Mouse (Mus musculus) kidney, adult 8-10 months (tissue): ENCODE data around the gene Bag1.
"Not testable (repeated sequence)": the region's sequence is repeated elsewhere in the genome, so short reads cannot be mapped to it uniquely, and the experiment has no call there.

Experiments used
- DNase-seq, 2 experiments: peaks; one replicate each; pipeline ENCODE4 v3.0.0; 2022

Gene Bag1

DNA sequence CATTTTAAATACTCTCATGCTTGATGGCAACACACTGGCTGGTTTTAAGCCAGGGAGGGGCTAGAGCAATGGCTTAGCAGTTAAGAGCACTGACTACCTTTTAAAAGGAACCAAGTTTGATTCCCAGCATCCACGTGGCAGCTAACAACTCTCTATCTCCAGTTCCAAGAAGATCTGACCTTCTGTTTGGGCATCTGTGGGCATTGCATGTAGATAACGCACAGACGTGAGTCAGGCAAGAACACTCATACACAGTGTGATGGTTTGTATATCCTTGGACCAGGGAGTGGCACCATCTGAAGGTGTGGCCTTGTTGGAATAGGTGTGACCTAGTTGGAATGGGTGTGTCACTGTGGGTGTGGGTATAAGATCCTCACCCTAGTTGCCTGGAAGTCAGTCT lies 13.7 kb downstream of the Bag1 start:
- not testable (repeated sequence) for DNase-seq

DNA sequence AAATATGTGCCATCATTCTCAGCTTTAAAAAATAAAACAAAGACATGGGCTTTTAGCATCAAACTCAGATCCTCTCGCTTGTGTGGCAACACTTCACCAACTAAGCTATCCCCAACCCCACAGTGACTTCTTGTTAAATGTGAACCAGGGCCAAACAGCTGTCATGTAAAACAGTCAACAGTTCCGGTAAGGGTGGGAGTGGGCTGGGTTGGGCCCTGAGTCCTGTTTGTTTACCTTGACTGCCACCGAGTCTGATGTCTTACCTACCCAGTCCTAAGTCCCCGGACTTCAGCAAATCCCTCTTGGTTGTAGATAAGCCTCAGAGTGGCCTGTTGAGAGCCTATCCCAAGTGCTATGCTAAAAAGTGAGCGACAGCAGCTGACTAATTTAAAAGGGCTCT lies 14.4 kb downstream of the Bag1 start:
- DNase-seq = no peak

DNA sequence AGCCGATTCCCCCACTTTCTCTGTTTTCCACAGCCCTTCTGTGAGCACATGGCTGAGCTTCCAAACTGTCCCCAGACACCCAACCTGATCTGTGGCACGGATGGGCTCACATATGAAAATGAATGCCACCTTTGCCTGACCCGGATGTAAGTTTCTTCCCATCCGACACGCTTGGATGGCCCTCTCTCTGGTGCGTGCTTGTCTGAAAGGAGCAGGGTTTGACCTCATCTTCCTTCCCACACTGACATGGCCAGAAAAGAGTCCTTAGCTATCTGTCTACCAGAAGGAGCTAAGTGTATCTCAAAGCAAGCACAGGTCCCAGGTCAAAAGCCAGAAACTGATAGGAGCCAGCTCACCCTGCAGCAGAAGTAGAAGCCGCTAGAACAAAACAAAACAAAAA lies 19.0 kb downstream of the Bag1 start:
- peak in 1 of 2 experiments; percentile 24 for DNase-seq

DNA sequence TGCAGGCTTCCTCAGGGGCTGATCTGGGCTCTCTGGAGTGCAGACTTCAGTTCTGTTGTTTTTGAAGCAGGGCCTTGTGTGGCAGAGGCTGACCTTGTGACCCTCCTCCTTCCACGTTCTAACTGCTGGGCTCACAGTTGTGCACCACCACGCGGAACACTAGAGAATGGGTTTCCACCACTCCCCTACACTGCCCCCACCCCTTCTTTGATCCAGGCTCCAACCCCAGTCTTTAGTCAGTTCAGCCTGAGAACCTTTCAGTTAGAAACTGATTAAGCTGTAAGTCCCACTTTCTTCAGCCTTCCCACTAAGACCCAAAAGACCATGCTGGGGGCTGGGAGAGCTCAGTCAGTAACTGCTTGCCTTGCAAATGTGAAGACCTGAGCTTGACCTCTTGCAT lies 22.5 kb downstream of the Bag1 start:
- no peak for DNase-seq

DNA sequence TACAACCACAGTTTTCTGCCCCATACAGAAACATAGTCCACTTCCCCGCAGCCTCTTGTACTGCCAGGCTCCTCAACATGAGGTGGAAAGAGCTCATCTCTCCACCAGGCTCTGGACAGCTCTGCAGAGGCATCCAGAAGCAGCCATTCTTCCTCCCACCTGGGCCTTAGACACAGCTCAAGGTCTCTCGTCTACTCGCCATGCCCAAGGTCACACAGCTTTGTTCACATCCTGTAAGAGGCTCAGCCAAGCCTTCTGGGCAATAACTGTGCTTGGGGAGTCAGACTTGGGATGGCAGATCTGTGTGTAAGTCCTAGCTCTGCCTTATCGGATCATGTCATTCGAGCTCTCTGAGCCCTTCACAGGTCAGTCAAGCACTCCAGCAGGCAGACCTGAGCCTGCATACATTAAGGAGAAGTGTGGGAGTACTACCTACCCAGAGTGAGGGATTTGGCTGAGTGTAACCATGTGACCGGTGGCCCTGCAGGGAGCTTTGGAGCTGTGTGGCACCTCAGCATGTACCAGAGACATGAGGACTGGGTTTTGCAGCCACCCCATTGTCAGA lies 24.9 kb downstream of the Bag1 start:
- peak; percentile 28 to 70 for DNase-seq

DNA sequence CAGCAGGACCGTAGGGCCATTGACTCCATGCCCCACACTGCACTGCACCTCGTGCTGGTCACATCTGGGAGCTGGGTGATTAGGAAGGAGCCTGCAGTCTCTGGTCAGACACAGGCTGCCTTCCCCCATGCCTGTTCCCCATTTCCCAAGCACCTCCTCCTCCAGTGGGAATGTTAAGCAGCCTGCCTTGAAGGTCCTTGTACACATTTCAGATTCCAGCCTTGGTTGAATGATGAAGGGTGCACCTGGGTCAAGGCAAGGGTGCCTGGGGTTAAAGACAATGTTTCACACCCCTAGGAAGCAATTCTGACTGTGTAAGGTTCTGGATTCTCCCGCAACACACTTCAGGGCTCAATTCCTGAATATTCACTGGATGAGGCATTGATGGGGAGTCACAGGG lies 26.8 kb downstream of the Bag1 start:
- no peak for DNase-seq

DNA sequence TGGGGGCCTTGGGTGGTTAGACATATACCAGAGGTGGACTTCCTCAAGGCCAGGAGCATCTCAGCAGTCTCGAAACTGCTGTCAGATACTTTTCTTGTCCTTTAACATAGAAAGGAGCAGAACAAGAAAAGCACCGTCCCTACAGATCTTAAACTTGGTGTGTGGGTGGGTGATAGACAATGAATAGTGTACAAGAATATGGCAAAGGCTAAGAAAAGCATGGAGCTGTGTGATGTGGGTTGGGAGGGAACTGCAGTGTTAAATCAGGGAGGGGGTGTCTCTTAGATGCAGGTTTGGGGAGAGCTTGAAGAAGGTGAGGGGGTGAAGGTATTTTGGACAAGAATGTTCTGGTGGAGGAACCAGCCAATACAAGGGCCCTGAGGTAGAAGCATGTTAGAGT lies 27.5 kb downstream of the Bag1 start:
- no peak for DNase-seq

DNA sequence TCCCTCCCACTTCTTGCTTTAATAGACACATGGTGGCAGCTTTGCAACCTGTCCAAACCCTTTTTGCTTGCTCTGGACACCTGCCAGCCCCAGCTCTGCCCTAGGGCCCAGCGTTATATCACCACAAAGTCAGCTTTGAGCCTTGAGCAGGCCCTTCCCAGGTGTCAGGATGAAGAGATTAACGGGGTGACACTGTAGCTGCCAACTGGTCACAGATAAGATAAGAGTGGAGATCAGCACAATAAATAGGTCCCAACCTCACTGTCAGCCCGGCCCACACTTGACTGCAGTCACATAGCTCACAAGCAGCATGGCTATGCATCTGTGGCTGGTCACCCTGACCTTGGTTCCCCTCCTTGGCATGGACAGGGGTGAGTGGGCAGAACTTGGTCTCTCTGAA lies 28.3 kb downstream of the Bag1 start, which contains the start of gene Spink4:
Gene Spink4, plus strand, starts transcription at position 268 of the 400 bp plus-strand sequence.
- DNase-seq = peak in 1 of 2 experiments; percentile 27

DNA sequence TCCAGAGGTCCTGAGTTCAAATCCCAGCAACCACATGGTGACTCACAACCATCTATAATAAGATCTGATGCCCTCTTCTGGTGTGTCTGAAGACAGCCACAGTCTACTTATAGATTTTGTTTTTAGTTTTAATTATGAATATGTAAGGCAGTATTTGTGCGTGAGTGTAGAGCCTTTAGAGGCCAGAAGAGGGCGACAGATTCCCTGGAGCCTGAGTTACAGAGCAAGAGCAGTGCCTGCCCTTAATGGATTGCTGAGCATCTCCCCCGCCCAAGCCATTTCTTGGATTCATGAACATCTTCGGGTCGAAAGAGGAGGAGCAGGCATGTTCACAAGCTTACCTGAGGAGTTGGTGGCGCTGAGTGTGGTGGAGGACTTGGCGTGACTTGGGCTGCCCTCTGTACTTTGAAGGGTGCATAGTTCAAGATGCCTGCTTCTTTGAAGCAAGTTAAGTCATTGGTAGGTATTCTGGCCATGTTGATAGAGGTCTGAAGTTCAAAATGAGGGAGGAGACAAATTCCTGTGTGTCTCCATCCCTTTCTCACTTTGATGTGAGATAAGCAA lies 31.4 kb downstream of the Bag1 start:
- DNase-seq = peak in 1 of 2 experiments; percentile 68

DNA sequence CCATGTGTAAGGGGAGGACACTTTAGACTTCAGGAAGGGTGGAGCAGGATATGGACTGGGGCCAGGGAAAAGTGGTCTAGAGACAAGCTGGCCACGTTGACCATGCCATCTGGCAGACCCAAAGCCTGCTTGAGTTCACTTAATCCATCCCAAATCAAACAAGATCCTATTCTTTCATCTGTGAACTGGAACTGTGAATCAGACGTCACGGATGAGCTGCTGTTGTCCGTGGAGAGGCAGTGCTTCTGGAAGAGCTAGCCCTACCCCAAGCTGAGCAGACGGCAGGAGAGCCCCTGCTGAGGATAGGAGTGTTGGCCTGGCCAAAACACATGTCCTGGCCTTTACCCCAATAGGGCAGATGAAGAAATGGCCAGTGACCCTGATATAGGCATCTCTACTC lies 32.1 kb downstream of the Bag1 start:
- peak in 1 of 2 experiments; percentile 26 for DNase-seq

DNA sequence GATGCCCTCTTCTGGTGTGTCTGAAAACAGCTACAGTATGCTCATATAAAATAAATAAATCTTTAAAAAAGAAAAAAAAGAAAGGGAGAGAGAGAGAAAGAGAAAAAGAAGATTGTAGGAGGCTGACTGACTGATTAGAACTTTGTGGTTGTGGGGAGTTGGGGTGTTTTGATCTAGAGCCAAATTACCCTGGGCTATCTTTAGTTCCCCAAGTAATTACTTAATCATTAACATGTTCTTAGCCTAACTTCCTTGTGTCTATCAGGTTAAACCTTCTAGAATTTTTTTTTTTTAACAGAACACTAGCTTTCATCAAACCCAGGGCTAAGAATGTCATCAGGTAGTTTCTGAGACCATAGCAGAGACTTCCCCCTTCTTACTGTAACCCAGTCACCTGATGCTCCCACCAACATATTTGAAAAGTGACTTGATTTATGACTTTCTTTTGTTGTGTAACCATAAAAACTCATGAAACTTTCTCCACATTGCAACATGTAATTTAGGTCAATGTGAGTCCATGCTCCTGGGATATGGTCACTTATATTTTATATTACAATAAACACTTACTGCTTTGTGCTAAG lies 33.7 kb downstream of the Bag1 start:
- DNase-seq = no peak

DNA sequence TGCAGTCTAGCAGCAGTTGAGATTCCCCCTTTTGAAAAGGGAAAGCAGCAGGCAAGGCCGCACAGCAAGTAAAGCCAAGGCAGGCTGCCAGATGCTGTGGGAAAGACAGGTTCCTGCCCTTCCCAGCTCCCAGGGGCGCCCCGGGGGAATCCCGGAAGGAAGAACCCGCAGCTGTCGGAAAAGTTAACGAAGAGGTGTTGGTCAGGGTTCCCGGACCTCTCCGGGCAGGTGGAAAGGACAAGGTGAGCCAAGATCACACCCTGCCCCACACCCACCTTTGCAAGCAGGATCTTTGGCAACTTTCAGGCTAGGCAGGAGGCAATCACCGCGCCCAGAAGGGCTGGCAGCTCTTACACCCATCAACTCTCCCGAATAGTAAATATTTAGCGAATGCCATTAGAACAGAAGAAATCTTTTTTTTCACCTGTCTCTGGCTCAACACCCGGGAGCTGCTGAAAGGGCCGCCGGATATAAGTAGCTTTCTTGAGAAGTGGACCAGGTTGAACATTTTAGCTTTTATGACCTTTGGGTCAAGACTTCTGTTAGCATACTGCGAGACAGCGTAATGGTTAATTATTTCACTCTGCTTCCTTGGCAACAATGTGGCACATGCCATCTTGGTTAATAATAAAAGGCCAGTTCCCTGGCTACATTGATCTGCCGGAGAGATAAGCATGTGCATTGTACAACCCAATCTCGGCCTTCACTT lies 39.7 kb downstream of the Bag1 start:
- DNase-seq = peak; percentile 76 to 82

DNA sequence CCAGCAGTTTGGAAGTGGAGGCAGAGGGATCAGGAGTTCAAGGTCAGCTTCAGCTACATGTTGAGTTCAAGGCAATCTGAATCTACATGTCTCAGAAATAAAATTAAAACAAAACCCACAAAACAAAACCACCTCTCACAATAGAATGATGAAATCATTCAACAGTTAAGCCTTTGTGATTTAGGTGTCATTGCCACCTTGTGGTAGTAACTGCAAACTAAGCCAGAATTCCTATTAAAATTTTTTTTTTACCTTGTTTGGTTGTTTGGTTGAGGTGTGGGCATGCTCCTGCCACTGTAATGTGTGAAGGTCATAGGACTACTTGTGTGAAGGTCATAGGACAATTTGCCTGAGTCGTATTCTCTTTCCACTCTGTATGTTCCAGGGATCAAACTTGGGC lies 41.8 kb downstream of the Bag1 start:
- DNase-seq = no peak

DNA sequence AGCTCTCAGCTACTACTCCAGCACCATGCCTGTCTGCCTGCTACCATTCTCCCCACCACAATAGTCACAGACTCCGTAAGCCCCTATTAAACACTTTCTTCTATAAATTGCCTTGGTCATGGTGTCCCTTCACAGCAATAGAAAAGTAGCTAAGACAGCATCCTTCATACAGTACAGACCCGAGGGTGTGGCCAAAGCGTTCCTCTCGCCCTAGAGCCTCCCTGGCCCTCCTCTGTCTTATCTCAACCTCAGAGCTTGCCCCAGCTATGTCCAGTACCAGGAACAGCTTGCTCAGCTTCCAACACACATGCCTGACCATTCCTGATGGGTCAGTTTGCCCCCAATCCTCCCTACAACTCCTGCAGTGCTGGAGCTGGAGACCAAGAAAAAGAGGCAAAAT lies 47.5 kb downstream of the Bag1 start:
- DNase-seq = no peak

DNA sequence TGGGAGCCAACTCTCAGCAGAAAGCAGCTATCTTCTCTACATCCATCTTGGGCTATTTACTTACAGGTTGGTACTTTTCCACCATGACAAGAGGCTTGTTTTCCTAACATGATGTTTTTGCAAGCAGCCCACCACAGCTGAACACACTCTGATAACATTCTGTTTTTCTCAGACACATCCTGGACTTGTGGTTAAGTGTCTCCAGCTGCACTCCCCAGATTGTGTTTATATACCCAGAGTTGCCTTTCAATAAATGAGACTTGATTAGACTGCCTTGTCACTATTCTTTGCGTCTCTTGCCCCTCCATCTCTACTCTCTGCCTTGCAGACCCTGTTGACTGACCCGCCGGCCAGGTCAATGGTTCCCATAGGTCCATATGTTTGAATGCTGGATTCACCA lies 48.0 kb downstream of the Bag1 start:
- no peak for DNase-seq

DNA sequence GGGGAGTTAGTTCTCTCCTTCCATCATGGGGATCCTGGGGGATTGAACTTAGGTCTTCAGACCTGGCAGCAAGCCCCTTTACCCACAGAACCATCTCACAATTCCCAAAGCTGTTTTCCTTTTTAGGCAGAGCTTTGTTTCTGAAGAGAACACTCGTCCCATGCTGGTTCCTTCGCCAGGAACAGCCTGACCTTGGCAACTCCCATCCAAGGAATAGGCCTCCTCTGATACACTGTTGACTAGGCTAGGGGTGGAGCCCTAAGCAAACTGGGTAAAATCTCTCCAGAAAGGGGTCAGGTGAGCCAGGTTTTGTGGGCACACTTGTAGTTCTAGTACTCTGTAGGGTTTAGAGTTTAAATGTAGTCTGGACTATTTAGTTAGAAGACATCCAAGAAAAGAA lies 48.8 kb downstream of the Bag1 start:
- no peak for DNase-seq

DNA sequence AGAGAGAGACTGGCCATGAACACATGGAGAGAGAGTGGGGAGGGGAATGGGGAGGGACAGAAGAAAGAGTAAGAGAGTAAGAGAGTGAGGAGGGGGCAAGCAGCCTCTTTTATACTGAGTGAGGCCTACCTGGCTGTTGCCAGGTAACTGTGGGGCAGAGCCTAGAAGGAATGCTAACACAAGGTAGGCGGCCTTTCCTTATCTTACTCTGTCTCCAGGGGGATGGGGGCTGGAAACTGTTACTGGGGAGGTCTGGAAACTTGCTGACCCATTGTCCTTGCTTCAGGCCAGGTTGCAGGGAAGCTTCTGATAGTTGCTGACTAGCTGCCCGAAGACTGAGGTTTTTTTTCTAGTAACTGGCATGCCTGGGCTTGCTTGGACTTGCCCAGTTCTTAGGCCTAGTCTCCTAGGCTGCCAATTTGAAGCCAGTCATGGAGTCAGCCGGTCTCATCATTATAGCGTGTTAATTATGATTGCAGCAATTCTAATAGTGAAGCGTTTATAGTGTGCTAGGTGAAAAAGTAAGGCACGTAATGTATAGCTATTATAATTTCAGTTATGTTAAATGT lies 49.5 kb downstream of the Bag1 start:
- no peak for DNase-seq

DNA sequence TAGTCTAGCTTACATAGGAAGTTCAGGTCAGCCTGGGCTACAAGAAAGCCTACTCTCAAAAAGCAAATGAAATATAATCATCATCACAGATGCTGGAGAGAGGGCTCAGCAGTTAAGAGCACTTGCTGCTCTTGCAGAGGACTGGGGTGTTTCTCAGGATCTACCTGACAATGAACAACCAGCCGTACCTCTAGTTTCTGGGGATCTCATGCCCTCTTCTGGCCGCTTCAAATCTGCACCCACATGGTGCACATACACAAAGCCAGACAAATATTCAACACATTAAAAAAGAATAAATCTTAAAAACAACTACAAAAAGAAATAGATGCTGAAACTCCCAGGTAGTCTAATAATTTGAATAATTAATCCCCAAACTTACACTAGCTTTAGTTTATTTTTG lies 52.4 kb downstream of the Bag1 start:
- no peak for DNase-seq

DNA sequence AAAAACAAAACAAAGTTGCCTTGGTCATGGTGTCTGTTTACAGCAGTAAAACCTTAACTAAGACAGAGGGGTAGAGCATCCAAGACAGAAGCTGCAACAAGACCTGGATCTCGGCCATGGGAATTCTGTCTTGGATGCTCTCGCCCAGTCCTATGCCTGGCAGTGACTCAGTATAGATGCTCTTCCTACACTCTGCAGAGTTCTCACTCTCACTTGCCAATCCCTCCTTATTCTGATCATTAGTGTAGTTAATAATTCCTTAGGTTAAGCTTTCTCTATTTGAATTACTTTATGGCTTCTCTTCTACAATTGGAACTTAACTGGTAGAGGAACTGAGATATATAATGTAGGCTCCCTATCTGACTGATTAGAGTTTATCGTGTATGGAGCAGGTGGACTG lies 53.0 kb downstream of the Bag1 start:
- DNase-seq = no peak

DNA sequence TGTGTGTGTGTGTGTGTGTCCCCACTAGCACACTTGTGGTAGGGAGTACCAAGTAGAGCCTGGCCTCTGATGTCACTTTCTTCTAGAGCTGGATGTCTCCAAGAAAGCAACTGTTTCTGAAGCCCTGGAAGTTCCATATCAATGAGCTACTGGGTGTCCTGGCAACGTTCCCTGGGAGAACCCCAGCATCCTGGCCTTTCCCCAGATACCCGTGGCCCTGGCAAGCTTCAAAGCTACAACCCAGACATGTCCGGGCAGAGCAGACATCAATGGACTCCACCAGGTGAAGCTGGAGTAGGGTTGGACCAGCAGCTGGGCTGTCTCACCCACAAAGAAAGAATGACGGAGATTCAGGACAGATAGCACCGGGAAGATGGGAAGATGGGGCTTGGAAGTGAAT lies 56.9 kb downstream of the Bag1 start:
- DNase-seq = no peak

DNA sequence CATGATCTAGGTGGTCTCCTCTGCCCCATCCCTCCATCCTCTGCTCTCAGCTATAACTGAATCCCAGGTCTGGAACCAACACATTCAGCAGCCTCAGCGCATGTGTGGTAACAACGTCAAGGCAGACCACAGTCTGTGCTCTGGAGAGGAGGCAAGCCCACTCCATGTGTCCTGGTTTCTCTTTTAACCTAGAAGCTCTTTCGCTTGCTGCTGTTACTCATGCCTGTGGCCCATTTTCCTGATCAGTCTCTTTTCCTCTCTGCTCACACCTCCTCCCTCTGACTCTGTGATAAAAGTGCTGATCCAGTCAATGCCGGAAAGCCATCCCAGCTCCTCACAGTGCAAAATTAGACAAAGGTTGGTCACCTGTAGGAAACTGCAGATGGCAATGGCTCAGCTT lies 58.1 kb downstream of the Bag1 start:
- no peak for DNase-seq

DNA sequence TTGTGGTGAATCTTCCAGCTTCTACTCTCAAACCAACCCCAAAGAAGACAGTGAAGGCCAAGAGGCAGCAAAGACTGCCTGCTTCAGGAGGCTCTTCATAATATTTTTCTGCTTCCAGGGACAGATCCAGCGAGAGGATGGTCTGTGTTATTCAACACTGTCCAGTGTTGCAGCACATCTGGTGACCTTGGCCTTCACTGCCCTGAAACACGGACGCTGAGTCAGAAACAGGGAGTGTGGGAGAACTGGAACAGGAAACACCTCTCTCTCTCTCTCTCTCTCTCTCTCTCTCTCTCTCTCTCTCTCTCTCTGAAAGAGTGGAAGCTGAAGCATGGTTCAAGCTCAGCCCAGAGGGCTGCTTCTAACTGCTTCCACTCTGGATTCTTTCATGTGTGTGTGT lies 58.8 kb downstream of the Bag1 start:
- DNase-seq = no peak

DNA sequence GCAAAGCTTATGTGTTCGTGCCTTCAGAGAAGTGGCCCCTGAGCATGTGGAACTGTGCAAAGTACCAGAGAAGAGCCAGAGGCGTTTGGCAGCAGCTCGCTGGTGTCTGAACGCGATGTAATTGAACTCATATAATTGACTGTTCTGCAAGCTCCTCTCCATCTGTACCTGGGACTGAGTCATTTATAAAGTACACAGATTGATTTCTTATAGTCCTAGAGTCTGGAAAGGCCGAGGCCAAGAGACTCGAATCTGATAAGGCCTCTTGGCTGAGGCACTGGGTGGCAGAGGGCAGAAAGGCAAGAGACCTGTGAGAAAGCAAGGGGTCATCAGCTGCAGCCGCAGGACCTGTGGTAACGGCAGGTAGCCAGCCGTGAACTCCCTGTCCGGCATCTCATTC lies 59.3 kb downstream of the Bag1 start:
- DNase-seq = no peak
